Mouse (Mus musculus) cerebellum, adult 8-10 months (tissue): ENCODE measurements around the gene Gm11237.
"Not testable (repeated sequence)": the region's sequence is repeated elsewhere in the genome, so short reads cannot be mapped to it uniquely, and the experiment has no call there.

Source experiments
- DNase-seq: peaks from one replicate; pipeline ENCODE4 v3.0.0; 2022

The Gm11237 gene

DNA sequence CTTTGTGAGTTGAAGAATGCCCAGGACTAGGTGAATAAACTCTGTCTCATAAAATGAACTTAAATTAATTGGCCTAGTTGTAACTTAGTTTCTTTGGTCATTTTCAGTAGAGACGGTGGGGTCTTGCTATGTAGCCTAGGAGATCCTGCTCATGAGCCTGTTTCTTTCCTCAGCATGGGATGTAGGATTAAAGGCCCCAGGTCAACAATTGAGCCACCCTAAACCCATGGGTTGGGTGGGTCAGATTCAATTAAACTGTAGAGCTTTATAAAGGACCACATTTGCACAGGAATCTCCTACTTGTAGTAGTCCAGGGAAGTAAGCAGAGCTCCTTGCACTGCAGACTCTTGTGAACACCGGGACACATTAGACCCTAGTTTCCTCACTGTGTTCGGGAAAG, at the start of gene Gm11237:
Gene Gm11237, plus strand, starts transcription at position 301 of the 400 bp plus-strand sequence.
- not testable (repeated sequence) for DNase-seq

DNA sequence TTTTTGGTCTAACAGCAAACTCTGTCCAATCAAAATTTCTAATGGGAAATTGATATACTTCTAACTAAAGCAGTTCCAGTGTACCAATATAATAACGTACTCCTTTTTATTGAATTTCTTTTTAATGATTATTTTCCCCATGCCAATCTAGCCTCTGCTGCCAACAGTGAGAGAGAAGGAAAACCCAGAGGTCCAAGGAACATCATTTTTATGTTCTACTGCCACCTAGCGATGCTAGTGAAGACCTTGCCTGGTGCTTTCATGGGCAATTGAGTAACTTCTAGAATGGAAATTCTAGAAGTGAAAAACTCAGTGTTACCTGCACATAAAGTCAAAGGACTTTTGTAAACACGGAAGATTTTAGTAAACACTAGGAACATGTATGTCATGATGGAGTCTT, 23.5 kb upstream of the Gm11237 start:
- DNase-seq, result no peak

DNA sequence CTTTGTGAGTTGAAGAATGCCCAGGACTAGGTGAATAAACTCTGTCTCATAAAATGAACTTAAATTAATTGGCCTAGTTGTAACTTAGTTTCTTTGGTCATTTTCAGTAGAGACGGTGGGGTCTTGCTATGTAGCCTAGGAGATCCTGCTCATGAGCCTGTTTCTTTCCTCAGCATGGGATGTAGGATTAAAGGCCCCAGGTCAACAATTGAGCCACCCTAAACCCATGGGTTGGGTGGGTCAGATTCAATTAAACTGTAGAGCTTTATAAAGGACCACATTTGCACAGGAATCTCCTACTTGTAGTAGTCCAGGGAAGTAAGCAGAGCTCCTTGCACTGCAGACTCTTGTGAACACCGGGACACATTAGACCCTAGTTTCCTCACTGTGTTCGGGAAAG, 15.2 kb upstream of the Gm11237 start, which contains the start of gene Gm11238:
Gene Gm11238, plus strand, starts transcription at position 301 of the 400 bp plus-strand sequence.
- not testable (repeated sequence) for DNase-seq

DNA sequence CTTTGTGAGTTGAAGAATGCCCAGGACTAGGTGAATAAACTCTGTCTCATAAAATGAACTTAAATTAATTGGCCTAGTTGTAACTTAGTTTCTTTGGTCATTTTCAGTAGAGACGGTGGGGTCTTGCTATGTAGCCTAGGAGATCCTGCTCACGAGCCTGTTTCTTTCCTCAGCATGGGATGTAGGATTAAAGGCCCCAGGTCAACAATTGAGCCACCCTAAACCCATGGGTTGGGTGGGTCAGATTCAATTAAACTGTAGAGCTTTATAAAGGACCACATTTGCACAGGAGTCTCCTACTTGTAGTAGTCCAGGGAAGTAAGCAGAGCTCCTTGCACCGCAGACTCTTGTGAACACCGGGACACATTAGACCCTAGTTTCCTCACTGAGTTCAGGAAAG, 15.0 kb downstream of the Gm11237 start, which contains the start of gene Gm11236:
Gene Gm11236, plus strand, starts transcription at position 301 of the 400 bp plus-strand sequence.
- DNase-seq, result not testable (repeated sequence)

DNA sequence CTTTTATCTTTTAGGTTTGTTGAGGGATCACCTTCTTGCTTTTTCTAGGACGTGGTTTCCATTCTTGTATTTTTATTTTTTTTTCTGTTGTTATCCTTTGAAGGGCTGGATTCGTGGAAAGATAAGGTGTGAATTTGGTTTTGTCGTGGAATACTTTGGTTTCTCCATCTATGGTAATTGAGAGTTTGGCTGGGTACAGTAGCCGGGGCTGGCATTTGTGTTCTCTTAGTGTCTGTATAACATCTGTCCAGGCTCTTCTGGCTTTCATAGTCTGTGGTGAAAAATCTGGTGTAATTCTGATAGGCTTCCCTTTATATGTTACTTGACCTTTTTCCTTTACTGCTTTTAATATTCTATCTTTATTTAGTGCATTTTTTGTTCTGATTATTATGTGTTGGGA, 39.1 kb downstream of the Gm11237 start:
- DNase-seq, result not testable (repeated sequence)

DNA sequence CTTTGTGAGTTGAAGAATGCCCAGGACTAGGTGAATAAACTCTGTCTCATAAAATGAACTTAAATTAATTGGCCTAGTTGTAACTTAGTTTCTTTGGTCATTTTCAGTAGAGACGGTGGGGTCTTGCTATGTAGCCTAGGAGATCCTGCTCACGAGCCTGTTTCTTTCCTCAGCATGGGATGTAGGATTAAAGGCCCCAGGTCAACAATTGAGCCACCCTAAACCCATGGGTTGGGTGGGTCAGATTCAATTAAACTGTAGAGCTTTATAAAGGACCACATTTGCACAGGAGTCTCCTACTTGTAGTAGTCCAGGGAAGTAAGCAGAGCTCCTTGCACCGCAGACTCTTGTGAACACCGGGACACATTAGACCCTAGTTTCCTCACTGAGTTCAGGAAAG, 45.3 kb downstream of the Gm11237 start, which contains the start of gene Gm11239:
Gene Gm11239, plus strand, starts transcription at position 301 of the 400 bp plus-strand sequence.
- DNase-seq, result not testable (repeated sequence)
